Mouse (Mus musculus) testis, adult 2 months (tissue): ENCODE data around the gene Slc30a10.

Experiments used
- CTCF ChIP-seq: fragments of 200-500 bp; IDR thresholded peaks from 2 replicates; pipeline ENCODE4 v1.5.1; 2012; ENCODE audit warnings: low read depth, mild to moderate bottlenecking, inconsistent platforms, low read length, moderate library complexity; ENCODE audit not compliant: control insufficient read depth, insufficient read depth, insufficient replicate concordance
- POLR2A ChIP-seq: fragments of 200-500 bp; IDR thresholded peaks from 2 replicates; pipeline ENCODE4 v1.6.1; 2012; ENCODE audit warnings: low read depth, mild to moderate bottlenecking, inconsistent platforms, low read length, moderate library complexity; ENCODE audit not compliant: control insufficient read depth

- TF ChIP-seq POLR2A (no peak), CTCF (no peak)
Observed at GRCm38 (mm10) chr1:185472730-185473129, 18.1 kb downstream of the Slc30a10 start.
